Mouse (Mus musculus): ENCODE data around the gene N4bp2.

N4bp2 gene

GRCm38 (mm10) chr5:65826476-65826875 lies 63.2 kb downstream of the N4bp2 start:
- DNase-seq (ENCODE audit: extremely low read depth, insufficient read length, low spot score): no peak

- no peak for DNase-seq (ENCODE audit: extremely low read depth, insufficient read length, low spot score)
These were observed 63.8 kb downstream of the N4bp2 start for GRCm38 (mm10) chr5:65827102-65827501.

- DNase-seq (ENCODE audit: extremely low read depth, insufficient read length, low spot score): no peak
These were observed 64.9 kb downstream of the N4bp2 start for GRCm38 (mm10) chr5:65828261-65828660.

- no peak for DNase-seq (ENCODE audit: extremely low read depth, insufficient read length, low spot score)
These were observed 65.7 kb downstream of the N4bp2 start for GRCm38 (mm10) chr5:65829059-65829458.

GRCm38 (mm10) chr5:65831917-65832618 lies 68.7 kb downstream of the N4bp2 start:
- DNase-seq (ENCODE audit: extremely low read depth, insufficient read length, low spot score): no peak

- DNase-seq (ENCODE audit: extremely low read depth, insufficient read length, low spot score): no peak
These were observed 69.8 kb downstream of the N4bp2 start for GRCm38 (mm10) chr5:65833092-65833491.

GRCm38 (mm10) chr5:65833766-65834498 lies 70.6 kb downstream of the N4bp2 start:
- DNase-seq (ENCODE audit: extremely low read depth, insufficient read length, low spot score): no peak

GRCm38 (mm10) chr5:65838053-65838452 lies 74.7 kb downstream of the N4bp2 start:
- no peak for DNase-seq (ENCODE audit: extremely low read depth, insufficient read length, low spot score)

- DNase-seq (ENCODE audit: extremely low read depth, insufficient read length, low spot score): no peak
These were observed 79.6 kb downstream of the N4bp2 start for GRCm38 (mm10) chr5:65842947-65843346.

GRCm38 (mm10) chr5:65846534-65846933 lies 83.2 kb downstream of the N4bp2 start:
- DNase-seq (ENCODE audit: extremely low read depth, insufficient read length, low spot score): no peak

GRCm38 (mm10) chr5:65846958-65847357 lies 83.6 kb downstream of the N4bp2 start:
- DNase-seq (ENCODE audit: extremely low read depth, insufficient read length, low spot score): no peak

GRCm38 (mm10) chr5:65847656-65848055 lies 84.3 kb downstream of the N4bp2 start:
- no peak for DNase-seq (ENCODE audit: extremely low read depth, insufficient read length, low spot score)

- no peak for DNase-seq (ENCODE audit: extremely low read depth, insufficient read length, low spot score)
These were observed 87.4 kb downstream of the N4bp2 start for GRCm38 (mm10) chr5:65850765-65851164.

- DNase-seq (ENCODE audit: extremely low read depth, insufficient read length, low spot score): no peak
These were observed 91.5 kb downstream of the N4bp2 start for GRCm38 (mm10) chr5:65854786-65855191.

GRCm38 (mm10) chr5:65855571-65855970 lies 92.2 kb downstream of the N4bp2 start:
- no peak for DNase-seq (ENCODE audit: extremely low read depth, insufficient read length, low spot score)

- no peak for DNase-seq (ENCODE audit: extremely low read depth, insufficient read length, low spot score)
These were observed 93.5 kb downstream of the N4bp2 start for GRCm38 (mm10) chr5:65856591-65857411.

GRCm38 (mm10) chr5:65857935-65858334 lies 94.6 kb downstream of the N4bp2 start:
- no peak for DNase-seq (ENCODE audit: extremely low read depth, insufficient read length, low spot score)

- no peak for DNase-seq (ENCODE audit: extremely low read depth, insufficient read length, low spot score)
These were observed 95.0 kb downstream of the N4bp2 start for GRCm38 (mm10) chr5:65858355-65858754.

- DNase-seq (ENCODE audit: extremely low read depth, insufficient read length, low spot score): no peak
These were observed 95.6 kb downstream of the N4bp2 start for GRCm38 (mm10) chr5:65858898-65859297.

- no peak for DNase-seq (ENCODE audit: extremely low read depth, insufficient read length, low spot score)
These were observed 96.1 kb downstream of the N4bp2 start for GRCm38 (mm10) chr5:65859396-65859795.

GRCm38 (mm10) chr5:65860281-65861000 lies 97.1 kb downstream of the N4bp2 start:
- no peak for DNase-seq (ENCODE audit: extremely low read depth, insufficient read length, low spot score)
